Mouse (Mus musculus) brain, embryonic 14.5 days (tissue): ENCODE measurements around the gene Bco1. TPM values are rescaled to one million over a fixed set of nuclear protein-coding genes. Genes with fewer than 3 reads are reported as not detected.

ENCODE experiments used
- DNase-seq: peaks from one replicate; pipeline ENCODE4 v3.0.0-alpha.2; 2011; ENCODE audit warnings: low read depth
- CTCF ChIP-seq: fragments of 200-500 bp; IDR thresholded peaks from 2 replicates; pipeline ENCODE4 v1.5.1; 2012; ENCODE audit warnings: inconsistent platforms, mild to moderate bottlenecking, moderate library complexity, borderline replicate concordance; ENCODE audit not compliant: insufficient read depth, insufficient read length; ENCODE audit errors: extremely low read depth
- POLR2A ChIP-seq: fragments of 200-500 bp; IDR thresholded peaks from 2 replicates; pipeline ENCODE4 v1.6.1; 2012; ENCODE audit warnings: mild to moderate bottlenecking, inconsistent platforms, borderline replicate concordance; ENCODE audit not compliant: poor library complexity, insufficient read depth, insufficient read length, severe bottlenecking; ENCODE audit errors: extremely low read depth
- polyA plus RNA-seq: library from polyadenylated mRNA; depleted of rRNA; stranded (reverse); fragments of >200 nt; gene quantifications from 2 replicates; pipeline ENCODE4 v1.2.3, GENCODE M21; 2012

Bco1 gene
- polyA plus RNA-seq, 1 experiment: 0.12 TPM

DNA sequence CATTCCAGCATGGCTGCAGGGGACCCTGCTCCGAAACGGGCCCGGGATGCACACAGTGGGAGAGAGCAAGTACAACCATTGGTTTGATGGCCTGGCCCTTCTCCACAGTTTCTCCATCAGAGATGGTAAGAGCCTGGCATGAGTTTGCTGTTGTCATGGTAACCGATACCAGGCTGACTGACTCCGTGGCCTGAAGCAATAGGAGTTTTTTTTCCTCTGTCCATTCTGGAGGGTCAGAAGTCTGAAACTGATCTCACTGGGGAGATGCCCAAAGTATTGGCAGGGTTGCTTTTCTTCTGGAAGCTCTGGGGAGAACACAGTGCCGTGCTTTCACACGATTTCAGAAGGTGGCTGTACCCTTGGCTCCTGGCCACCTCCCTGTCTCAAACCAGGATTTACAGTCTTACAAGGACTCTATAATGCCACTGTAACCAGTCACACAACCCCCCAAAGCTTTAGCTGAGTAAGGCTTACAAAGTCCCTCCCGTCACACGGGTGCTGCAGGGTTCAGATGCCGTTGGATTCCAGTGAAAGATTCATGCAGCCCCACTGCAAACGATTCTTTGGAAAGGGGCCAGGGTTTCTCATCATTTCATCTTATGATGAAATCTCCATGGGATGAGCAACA, 2.0 kb downstream of the Bco1 start:
- peak; percentile 87 for DNase-seq
- no peak for TF ChIP-seq POLR2A
- TF ChIP-seq CTCF: no peak

DNA sequence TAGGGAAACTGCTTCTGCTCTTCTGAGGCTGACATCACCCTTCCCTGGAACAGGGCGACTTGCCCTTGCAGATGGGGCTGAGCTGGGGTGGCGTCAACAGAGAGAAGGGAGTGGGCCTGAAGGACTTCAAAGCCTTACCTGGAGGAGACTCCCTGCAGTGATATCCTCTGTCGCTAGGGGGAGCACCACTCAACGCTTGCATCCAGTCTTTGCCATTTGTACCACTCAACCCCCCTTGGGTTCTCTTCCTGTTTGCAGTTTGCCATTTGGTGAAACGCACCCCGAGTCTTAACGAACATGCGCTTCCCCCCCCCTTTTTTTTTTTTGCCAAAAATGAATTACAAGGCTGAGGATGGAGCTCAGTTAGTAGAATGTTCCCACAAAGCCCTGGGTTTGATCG, 11.9 kb downstream of the Bco1 start:
- DNase-seq: peak; percentile 72
- TF ChIP-seq CTCF (peak; percentile 87), POLR2A (no peak)

GRCm38 (mm10) chr8:117109018-117109711, 13.5 kb downstream of the Bco1 start:
- TF ChIP-seq POLR2A (no peak), CTCF (peak; percentile 31; the same call in 1 of the 2 replicates)
- no peak for DNase-seq

DNA sequence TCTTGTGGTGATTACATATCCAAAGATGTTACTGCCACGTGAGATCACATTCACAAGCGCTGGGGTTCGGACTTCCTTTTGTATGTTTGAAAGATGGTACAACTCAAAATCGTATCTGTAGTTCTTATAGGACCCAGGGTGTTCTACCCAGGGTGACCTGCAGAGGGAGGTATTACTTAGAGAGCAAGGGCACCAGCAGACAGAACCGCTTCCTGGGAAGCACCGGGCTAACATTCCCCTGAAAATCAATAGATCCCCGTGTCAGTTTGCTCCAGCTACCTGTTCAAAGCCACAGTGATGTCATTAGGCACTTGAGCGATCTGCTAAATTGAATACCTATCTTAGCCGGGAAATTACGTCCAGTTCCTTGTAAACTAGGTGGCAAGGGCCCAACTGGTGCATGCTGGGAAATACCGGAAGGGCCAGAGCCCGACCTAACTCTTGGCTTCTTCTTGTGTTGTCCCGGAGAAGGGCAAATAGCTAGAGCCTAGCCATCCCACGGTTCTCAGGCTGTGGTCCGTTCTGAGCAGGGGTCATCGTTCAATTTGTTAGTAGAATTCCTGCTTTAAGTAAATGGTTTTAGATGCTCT, 14.2 kb downstream of the Bco1 start:
- TF ChIP-seq CTCF (peak; percentile 23; the same call in 1 of the 2 replicates), POLR2A (no peak)
- DNase-seq: peak; percentile 40

GRCm38 (mm10) chr8:117111641-117112040, 16.0 kb downstream of the Bco1 start:
- TF ChIP-seq CTCF (no peak), POLR2A (no peak)
- no peak for DNase-seq

- no peak for TF ChIP-seq POLR2A
- no peak for TF ChIP-seq CTCF
- no peak for DNase-seq
Observed at GRCm38 (mm10) chr8:117112261-117112660, 16.6 kb downstream of the Bco1 start.

- TF ChIP-seq POLR2A: no peak
- no peak for TF ChIP-seq CTCF
- peak; percentile 51 for DNase-seq
Observed at GRCm38 (mm10) chr8:117115094-117115493, 19.4 kb downstream of the Bco1 start.

DNA sequence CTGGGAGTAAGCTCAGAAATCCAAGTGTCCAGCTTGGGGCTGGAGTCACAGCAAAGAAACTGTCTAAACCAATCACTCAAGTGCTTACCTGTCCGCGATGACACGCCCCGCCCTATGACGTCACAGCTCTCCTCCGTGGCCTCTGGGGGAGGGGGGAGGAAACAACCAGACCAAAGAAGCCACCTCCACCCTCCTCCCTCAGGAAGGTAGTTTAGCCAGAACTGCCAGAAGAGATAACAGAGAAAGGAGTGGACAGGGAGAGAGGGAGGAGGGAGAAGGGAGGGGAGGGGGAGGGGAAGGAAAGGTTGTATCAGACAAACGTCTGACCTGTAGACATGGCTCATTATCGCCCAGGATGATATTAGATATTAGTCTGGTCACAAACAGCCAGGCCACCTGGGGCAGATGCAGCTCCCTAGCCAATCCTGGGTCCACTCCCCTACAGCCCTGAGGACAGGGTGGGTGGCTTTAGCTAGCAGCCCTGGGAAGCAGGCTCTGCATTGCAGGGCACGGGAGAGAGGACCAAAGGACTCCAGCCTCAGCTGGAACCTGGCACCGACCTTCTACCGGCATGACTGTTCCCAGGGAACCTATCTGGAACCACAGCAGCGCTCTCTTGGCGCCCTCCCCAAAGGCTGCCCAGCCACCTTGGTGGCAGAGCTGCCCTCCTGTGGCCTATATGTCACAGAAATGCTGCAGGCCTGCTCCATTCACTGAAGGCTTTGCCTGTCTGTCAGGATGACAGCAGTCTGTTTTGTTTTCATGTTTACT, 20.2 kb downstream of the Bco1 start:
- TF ChIP-seq CTCF (no peak), POLR2A (no peak)
- peak; percentile 7 for DNase-seq

- no peak for DNase-seq
- TF ChIP-seq CTCF (no peak), POLR2A (no peak)
Observed at GRCm38 (mm10) chr8:117116534-117116933, 20.9 kb downstream of the Bco1 start.

GRCm38 (mm10) chr8:117118409-117118808, 22.8 kb downstream of the Bco1 start:
- TF ChIP-seq CTCF: no peak
- TF ChIP-seq POLR2A: no peak

GRCm38 (mm10) chr8:117121277-117121676, 25.6 kb downstream of the Bco1 start:
- no peak for DNase-seq
- TF ChIP-seq POLR2A (no peak), CTCF (no peak)

More at GRCm38 (mm10) chr8:117118409-117118808, 22.8 kb downstream of the Bco1 start:
- no peak for DNase-seq
